17 mouse cellular contexts compared by ENCODE assay signal in the genomic region with DNA sequence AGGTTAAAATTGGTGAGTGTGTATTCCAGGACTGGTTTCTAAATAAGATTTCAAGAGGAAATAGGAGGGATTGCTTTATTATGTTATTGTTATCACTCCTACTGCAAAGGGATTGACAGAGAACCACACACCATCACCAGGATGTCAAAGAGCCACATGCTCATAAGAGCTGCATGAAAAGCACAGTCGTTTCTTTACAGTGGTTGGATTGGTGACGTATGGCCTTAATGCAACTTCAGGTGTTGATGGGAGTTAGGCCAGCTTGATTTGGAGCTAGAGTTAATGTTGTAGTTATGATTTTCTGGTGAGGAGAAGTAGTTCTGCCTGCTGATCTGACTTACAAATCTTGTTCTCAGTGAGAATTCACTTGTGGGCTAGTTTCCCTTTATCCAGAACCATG.
DNase-seq lines count a peak whose midpoint lies in the region; ATAC-seq lines count a peak whose summit lies in the region.
"Had no signal": no experiment of that assay in that cellular context is flagged by ENCODE, and none has a peak within 500 bp of the region (broad histone marks: within the 10 kb centered on the region; RNA-seq: fewer than 3 reads in every experiment).

No protein-coding gene starts in this region.

- ATAC-seq in CD4-positive, CD25-positive, alpha-beta regulatory T cell, adult 4 months: no peak
- no peak for ATAC-seq in erythroblast, adult 5-6 weeks (replicated peaks; ENCODE audit: low FRiP score, poor library complexity, severe bottlenecking)
- ATAC-seq: activated CD4-positive, CD25-positive, alpha-beta regulatory T cell, adult 4 months; forebrain, embryonic 14.5 days; forebrain, embryonic 16.5 days had no signal

- DNase-seq in CD4-positive, CD25-positive, alpha-beta regulatory T cell, adult 2 months (ENCODE audit: low read depth, low spot score): peak; percentile 51
- peak; percentile 60 for DNase-seq in CD4-positive helper T cell, adult 2 months (ENCODE audit: low read depth, low spot score)
- DNase-seq in naive thymus-derived CD4-positive, alpha-beta T cell, adult 2 months (ENCODE audit: low read depth): peak; percentile 81
- DNase-seq: adrenal gland, adult 8-10 months; adrenal gland, postnatal 14 days; adrenal gland, postnatal 36 days; B cell, adult 2 months; cerebellum, adult 11-12 months; cerebellum, adult 2 months; cerebellum, adult 9-10 months; cerebellum, postnatal 10 days; cerebellum, postnatal 25 days had no signal
